Mouse (Mus musculus): ENCODE results near the gene Aspscr1. TPM values are rescaled to one million over a fixed set of nuclear protein-coding genes. Genes with fewer than 3 reads are reported as not detected.

Gene Aspscr1
- polyA plus RNA-seq, 1 experiment, result 104 TPM

DNA sequence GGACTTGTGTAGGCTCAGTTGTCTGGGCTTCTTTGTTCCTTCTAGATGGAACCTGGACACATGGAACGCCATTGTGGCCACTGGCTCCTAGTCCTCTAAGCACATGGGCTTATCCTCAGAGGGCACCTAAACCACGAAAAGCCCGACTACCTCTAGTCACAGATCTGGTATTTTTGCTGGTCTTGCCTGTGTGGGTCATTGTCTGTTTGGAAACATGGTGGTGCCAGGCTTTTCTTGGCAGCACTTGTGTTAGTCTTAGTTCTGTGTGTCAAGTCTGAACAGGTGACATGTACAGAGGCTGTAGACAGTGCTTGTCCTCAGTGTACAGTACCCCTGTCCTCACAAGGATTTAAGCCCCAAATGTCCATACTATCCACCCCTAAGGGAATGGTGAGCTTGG lies 10.8 kb downstream of the Aspscr1 start:
- DNase-seq (ENCODE audit: low read depth), result no peak

DNA sequence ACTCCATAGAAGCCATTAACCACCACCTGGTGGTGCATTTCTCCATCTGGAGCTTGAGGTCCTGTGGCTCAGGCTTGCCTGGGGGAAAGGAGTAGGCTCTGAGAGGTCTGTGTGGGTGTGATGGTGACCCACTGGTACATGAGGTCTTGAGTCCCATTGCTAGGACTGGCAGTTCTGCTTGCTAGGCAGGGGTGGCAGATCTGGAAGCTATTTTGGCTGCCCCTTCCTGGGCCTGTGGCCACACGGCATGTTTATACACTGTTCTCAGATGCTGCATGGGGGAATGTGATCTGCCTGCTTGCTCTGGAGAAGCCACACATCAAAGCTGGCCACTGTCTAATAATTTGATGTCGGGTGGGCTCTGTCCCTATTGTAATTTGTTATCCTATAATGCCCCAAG lies 11.3 kb downstream of the Aspscr1 start:
- no peak for DNase-seq (ENCODE audit: low read depth)

- DNase-seq (ENCODE audit: low read depth), result no peak
Measured at GRCm38 (mm10) chr11:120684660-120685059, 11.9 kb downstream of the Aspscr1 start.

- no peak for DNase-seq (ENCODE audit: low read depth)
Measured at GRCm38 (mm10) chr11:120686650-120687272, 14.0 kb downstream of the Aspscr1 start.

DNA sequence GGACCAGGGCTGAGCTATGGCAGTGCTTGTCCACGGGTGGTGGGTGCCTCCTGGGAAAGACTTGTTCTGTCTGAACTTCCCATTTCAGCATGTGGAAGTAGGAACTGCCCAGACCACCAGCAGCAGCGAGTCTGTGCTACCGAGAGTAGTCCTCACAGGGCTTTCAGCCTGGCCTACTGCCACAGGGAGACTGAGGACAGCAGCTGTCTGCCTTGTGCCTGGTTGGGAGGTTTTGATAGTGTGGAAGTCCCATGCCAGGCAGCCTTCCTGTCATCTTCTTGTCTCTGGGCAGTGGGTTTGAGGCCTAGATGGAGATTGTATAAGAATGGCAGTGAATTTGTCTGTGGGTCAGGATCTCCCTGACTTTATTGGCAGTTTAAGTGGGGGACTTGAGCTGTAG lies 16.6 kb downstream of the Aspscr1 start:
- no peak for DNase-seq (ENCODE audit: low read depth)

- DNase-seq (ENCODE audit: low read depth), result no peak
Measured at GRCm38 (mm10) chr11:120692471-120693011, 19.8 kb downstream of the Aspscr1 start.

DNA sequence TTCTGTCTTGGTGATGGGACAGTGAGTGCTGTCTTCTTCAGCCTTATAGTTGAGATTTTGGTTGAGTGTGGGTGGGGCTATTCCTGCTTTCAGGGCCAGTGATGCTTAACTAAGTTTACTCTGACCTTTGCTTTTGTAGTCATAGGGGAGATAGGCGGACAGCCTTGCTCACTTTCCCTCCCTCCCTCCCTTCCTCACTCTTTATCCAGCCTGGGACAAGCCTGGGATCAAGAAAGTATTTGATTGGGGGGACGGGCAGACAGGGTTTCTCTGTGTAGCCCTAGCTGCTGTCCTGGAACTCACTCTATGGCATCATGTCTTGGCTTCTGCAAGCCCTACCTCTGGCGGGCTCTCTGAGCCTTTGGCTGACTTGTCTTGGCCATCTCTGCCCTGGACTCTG lies 20.7 kb downstream of the Aspscr1 start:
- DNase-seq (ENCODE audit: low read depth), result no peak

GRCm38 (mm10) chr11:120695184-120695583 lies 22.4 kb downstream of the Aspscr1 start:
- no peak for DNase-seq (ENCODE audit: low read depth)

DNA sequence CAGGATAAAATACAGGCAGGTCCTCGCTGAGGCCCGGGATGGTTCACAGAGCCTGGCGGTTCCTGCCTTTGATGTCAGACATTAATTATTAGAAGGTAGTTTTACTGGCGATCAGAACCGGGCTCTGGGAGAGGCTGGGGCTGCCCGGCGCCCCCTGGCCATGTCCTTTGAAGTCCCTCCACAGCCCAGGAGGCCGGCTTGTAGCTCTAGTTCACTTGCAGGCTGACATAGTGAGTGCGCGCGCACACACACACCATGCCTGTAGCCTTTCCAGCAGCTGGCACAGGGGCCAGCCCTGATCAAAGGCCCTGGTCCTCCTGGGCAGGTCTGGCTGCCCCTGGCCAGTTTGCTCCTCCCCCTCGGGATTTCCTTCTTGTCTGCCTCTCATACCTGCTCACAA lies 22.9 kb downstream of the Aspscr1 start:
- no peak for DNase-seq (ENCODE audit: low read depth)

DNA sequence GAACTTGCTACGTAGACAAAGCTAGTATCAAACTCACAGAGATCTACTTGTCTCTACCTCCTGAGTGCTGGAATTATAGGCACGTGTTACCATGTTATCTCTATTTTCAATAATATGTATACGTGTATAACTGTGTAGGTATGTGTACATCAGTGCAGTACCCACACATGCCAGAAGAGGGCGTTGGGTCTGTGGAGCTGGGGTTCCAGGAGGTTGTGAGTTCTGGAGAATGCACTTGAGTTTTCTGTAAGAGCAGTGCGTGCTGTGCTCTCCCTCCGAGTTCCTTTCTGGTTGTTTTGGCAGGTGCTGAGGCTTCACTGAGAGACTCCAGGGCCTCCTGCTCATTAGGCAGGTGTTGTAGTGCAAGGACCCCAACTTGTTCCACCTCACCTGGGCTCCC lies 23.8 kb downstream of the Aspscr1 start:
- no peak for DNase-seq (ENCODE audit: low read depth)

DNA sequence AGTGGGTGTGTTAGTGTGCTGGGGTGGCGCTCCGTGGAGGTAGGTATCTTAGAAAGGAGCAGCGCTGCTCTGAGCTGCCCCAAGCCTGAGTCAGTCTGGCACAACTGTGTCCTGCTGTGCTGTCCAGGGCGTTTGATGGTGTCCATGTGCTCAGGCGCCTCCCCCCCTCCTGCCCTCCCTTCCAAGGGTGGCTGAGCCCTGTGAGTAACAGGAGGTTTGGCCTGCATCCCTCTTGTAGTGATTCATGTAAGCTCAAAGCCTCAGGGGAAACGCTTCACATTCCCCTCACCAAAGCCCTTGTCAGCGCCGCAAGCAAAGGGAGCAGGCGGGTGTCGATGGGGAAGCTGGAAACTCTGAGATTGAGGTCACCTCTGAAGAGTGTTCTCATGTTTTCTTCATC lies 25.0 kb downstream of the Aspscr1 start:
- DNase-seq (ENCODE audit: low read depth), result no peak

DNA sequence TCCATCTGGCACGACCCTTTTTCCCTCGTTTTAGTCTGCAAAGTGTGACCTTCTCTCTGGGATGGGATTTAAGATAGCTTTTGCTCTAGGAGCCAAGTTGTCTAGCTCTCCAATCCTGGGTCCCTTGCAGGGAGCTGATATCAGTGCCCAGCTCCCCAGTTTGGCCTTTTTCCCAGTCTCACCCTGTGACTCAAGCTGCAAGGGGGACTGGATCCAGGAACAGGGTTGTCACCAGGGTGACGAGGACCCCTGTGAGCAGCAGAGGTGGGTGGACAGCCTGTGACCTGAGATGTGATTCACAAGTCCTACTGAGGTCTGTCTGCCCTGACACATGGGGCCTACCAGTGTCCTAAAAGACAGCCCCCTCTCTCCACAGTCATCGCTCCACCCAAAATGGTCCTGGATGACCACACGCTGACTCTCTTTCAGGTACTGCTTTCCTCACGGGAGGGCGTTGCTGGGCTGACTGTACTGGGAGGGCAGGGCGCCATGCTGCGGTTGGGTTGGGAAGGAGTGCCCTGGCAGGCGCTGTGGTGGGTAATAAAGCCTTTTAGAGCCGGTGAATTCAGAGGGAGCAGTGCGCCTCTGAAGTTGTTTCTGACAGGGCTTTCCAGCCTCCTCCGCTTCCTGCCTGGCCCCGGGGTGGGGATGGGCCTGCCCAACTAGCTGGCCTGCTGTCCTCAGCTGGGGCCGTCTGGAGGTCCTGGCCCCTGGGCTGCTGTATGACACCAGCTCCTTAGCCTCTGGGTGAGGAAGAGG lies 31.1 kb downstream of the Aspscr1 start:
- DNase-seq (ENCODE audit: low read depth), result no peak

GRCm38 (mm10) chr11:120704486-120705325 lies 31.9 kb downstream of the Aspscr1 start:
- no peak for DNase-seq (ENCODE audit: low read depth)

DNA sequence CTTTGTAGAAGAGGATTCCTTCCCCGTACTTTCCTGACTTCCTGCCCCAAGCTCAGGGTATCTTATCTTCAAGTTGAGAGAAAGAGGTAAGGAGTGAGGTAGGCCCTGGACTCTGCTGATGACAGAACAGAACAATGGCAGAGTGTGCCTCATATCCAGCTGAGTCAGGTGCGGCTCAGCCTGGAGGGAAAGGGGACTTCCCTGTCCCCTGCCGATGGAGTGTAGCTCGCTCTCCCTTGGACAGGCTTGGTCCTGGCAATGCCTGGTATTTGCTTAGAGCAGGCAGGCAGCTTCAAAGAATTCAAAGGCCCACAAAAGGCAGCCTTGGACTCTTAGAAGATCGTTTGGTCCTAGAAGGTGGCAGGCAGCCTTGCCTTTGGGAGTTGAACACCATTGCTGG lies 33.3 kb downstream of the Aspscr1 start:
- DNase-seq (ENCODE audit: low read depth), result no peak

- DNase-seq (ENCODE audit: low read depth), result no peak
Measured at GRCm38 (mm10) chr11:120707225-120707624, 34.5 kb downstream of the Aspscr1 start.

DNA sequence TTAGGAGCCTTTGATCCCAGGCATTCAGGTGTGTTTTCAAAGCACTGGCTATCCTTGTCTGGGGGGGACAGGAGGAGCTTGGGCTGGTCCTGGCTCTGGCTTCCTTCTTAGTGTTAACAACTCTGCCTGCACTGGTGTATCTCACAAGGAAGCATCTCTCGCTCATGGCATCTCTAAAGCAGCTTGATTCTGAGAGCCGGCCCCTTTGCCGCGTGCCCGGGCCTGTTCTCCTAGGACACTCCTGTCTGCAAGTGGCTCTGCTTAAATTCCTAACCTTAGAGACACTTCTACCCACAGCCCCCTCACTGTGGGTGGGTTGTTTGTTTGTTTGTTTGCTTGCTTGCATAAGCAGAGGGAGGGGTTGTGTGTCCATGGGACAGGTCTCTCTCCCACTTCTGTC lies 35.2 kb downstream of the Aspscr1 start:
- DNase-seq (ENCODE audit: low read depth), result no peak

DNA sequence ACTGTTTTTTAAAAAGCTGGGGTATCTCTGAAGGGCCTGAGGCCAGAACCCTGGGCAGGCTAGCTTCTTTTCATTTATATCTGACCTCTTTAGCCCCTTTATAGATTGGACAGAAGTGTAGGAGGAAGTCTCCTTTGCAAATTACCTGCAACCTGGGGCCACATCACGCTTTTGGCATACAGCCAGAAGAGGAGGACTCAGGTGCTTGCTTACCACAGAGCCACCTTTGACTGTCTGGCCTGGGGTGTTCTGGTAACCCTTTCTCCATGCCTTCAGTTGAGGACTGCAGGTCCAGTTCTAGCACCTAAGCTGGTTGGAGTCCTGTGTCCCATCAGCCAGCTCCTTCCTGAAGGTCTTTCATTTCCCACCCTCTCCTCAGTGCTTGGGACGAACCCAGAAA lies 36.8 kb downstream of the Aspscr1 start:
- DNase-seq (ENCODE audit: low read depth), result no peak

DNA sequence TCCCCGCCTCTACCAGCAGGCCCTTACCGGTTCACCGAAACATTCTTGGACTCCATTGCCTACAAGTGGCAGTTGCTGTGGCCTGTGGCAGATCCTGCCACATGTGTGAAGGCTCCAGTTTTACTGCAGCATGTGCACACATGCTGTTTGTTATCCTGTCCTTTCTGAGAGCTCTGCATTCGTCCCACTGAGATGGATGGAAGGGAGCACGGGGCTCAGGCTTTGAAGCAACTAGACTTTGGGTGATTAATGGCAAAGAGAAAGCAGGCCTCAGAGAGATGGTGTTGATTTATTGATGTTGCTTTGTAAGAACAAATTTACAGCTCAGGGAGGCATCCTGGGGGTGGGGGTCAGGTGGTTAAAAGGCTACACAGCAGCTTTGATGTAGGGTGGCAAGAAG lies 37.9 kb downstream of the Aspscr1 start:
- DNase-seq (ENCODE audit: low read depth), result no peak

GRCm38 (mm10) chr11:120711980-120712604 lies 39.3 kb downstream of the Aspscr1 start:
- DNase-seq (ENCODE audit: low read depth), result no peak

- DNase-seq (ENCODE audit: low read depth), result no peak
Measured at GRCm38 (mm10) chr11:120712771-120713568, 40.2 kb downstream of the Aspscr1 start.

Measured in gonadal fat pad, adult 2 months (tissue).